Mouse (Mus musculus): ENCODE measurements around the gene Ambra1.

Gene Ambra1

GRCm38 (mm10) chr2:91723382-91723781, 6.6 kb upstream of the Ambra1 start:
- ChIA-PET POLR2A (interaction anchor here in 2 of 4 experiments (0.7 to 2.9 kb wide), 5 partner anchors 12 to 78 kb away, joined by 4 to 22 read pairs (median 6); partner anchors contain the start of genes Atg13 (in 2 of the 2) and Harbi1 (in 2 of the 2)), CTCF (interaction anchor here in 1 of 4 experiments (1.2 kb wide), 1 partner anchor 21 kb away, joined by 4 read pairs; no protein-coding TSS in a partner anchor)

DNA sequence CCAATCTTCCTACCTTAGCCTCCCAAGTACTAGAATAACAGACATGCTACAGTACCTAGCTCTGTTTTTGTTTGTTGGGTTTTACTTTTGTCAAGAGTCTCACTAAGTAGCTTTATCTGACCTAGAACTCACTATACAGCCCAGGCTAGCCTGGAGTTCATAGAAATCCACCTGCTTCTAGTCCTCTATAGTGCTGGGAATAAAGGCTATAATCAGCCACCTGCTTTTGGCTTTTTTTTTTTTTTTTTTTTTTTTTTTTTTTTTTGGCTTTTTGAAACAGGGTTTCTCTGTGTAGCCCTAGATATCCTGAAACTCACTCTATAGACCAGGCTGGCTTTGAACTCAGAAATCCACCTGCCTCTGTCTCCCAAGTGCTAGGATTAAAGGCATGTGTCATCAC, 6.0 kb upstream of the Ambra1 start:
- POLR2A ChIA-PET, result interaction anchor here in 3 of 4 experiments (0.6 to 2.9 kb wide), 7 partner anchors 12 to 763 kb away, joined by 3 to 22 read pairs (median 4); partner anchors contain the start of genes Atg13 (in 2 of the 3) and Harbi1 (in 2 of the 3)
- CTCF ChIA-PET, result interaction anchor here in 1 of 4 experiments (1.2 kb wide), 1 partner anchor 20 kb away, joined by 4 read pairs; no protein-coding TSS in a partner anchor

DNA sequence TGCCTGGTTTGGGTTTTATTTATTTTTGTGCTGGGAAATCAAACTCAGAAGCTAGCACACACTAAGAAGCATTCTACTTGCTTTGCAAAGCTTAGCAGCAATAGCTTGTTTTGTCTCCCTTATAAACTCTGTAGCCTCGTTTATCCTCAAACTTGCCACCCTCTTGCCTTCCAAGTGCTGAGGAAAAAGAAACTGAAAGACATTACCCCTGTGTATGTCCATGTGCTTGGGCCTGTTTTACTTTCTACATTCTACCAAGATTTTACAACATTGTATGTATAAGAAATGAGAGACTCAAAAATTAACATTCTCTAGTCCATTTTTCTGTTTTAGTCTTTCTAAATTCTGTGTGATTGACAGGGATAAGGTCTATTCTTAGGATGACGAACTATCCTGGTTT, 5.2 kb upstream of the Ambra1 start:
- POLR2A ChIA-PET, result interaction anchor here in 3 of 4 experiments (0.6 to 2.5 kb wide), 11 partner anchors 11 to 1113 kb away, joined by 3 to 9 read pairs (median 4); partner anchors contain the start of genes Atg13 (in 1 of the 3) and Harbi1 (in 1 of the 3)
- CTCF ChIA-PET, result interaction anchor here in 1 of 4 experiments (0.7 kb wide), 1 partner anchor 1113 kb away, joined by 3 read pairs; no protein-coding TSS in a partner anchor

GRCm38 (mm10) chr2:91725476-91725875, 4.5 kb upstream of the Ambra1 start:
- POLR2A ChIA-PET, result interaction anchor here in 2 of 4 experiments (0.7 to 2.5 kb wide), 7 partner anchors 11 to 622 kb away, joined by 3 to 9 read pairs (median 4); partner anchors contain the start of genes Harbi1 (in 2 of the 2) and Atg13 (in 1 of the 2)
- CTCF ChIA-PET, result interaction anchor here in 1 of 4 experiments (0.7 kb wide), 1 partner anchor 1112 kb away, joined by 3 read pairs; no protein-coding TSS in a partner anchor

GRCm38 (mm10) chr2:91727011-91727410, 2.9 kb upstream of the Ambra1 start:
- ChIA-PET CTCF (interaction anchor here in 1 of 4 experiments (0.6 kb wide), 1 partner anchor 340 kb away, joined by 4 read pairs; no protein-coding TSS in a partner anchor), POLR2A (interaction anchor here in 1 of 4 experiments (6.8 kb wide), 1 partner anchor 15 kb away, joined by 45 read pairs; the partner anchor contains the start of genes Atg13 and Harbi1)

DNA sequence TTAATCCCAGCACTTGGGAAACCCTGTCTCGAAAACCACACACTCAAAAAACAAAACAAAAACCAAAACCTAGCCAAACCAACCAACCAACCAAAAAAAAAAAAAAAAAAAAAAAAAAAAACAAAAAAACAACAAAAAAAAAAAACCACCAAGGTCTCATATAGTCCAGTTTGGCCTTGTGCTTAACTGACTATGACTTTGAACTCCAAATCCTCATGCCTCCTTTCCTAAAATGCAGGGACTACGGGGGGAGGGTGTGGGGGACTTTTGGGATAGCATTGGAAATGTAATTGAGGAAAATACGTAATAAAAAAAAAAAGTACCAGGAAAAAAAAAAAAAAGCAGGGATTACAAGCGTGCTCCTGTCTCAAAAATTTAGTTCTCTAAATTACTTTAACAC, 363 bp upstream of the Ambra1 start:
- ChIA-PET POLR2A (interaction anchor here (0.6 to 6.8 kb wide), 47 partner anchors 10 to 645 kb away, joined by 3 to 45 read pairs (median 4); partner anchors contain the start of genes Atg13 (in 3 of the 4), Harbi1 (in 3 of the 4), Large2 (in 2 of the 4) and Pex16 (in 2 of the 4)), CTCF (interaction anchor here (0.6 to 1.2 kb wide), 5 partner anchors 14 to 234 kb away, joined by 3 to 5 read pairs (median 3); no protein-coding TSS in a partner anchor)

DNA sequence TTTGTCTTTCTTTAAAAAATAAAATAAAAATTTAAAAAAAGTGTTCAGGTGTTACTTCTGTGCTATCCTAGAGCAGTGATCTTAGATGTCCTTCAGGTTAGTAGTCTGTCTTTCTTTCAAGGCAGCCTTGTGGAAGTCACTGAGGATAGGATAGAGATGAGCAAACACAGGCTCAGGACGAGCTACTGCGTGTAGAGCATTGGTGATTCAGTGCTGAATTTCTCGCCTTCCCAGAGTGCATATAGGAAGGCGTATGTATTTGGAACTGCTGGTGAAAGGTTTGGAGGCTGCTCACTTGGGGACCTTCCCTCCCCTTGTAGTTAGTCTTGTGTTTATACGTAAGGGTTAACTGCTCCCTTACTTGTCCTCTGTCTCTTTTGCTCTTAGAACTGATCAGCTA, 5.3 kb downstream of the Ambra1 start:
- ChIA-PET CTCF (interaction anchor here in 1 of 4 experiments (0.6 to 2.9 kb wide), 2 partner anchors 9 to 197 kb away, joined by 4 to 7 read pairs; no protein-coding TSS in a partner anchor), POLR2A (interaction anchor here in 3 of 4 experiments (0.5 to 2.6 kb wide), 11 partner anchors 9 to 209 kb away, joined by 3 to 14 read pairs (median 4); no protein-coding TSS in a partner anchor)

- POLR2A ChIA-PET, result interaction anchor here in 2 of 4 experiments (0.6 to 1.2 kb wide), 3 partner anchors 10 to 59 kb away, joined by 3 to 4 read pairs (median 3); partner anchors contain the start of gene Ambra1 (in 1 of the 2)
- CTCF ChIA-PET, result no interaction called here
Measured at GRCm38 (mm10) chr2:91739586-91739985, 9.7 kb downstream of the Ambra1 start.

- ChIA-PET POLR2A (interaction anchor here (0.6 to 2.5 kb wide), 18 partner anchors 8 to 480 kb away, joined by 3 to 15 read pairs (median 5); partner anchors contain the start of genes Ambra1 (in 3 of the 4), Atg13 (in 2 of the 4), Harbi1 (in 2 of the 4) and Arfgap2 (in 1 of the 4)), CTCF (interaction anchor here in 2 of 4 experiments (0.6 to 1.9 kb wide), 3 partner anchors 10 to 217 kb away, joined by 3 to 7 read pairs (median 4); no protein-coding TSS in a partner anchor)
Measured at GRCm38 (mm10) chr2:91744686-91745085, 14.8 kb downstream of the Ambra1 start.

- ChIA-PET CTCF (interaction anchor here in 1 of 4 experiments (0.7 kb wide), 1 partner anchor 646 kb away, joined by 3 read pairs; no protein-coding TSS in a partner anchor), POLR2A (interaction anchor here in 1 of 4 experiments (0.7 to 2.1 kb wide), 7 partner anchors 13 to 81 kb away, joined by 3 to 8 read pairs (median 4); no protein-coding TSS in a partner anchor)
Measured at GRCm38 (mm10) chr2:91749811-91750261, 19.9 kb downstream of the Ambra1 start.

DNA sequence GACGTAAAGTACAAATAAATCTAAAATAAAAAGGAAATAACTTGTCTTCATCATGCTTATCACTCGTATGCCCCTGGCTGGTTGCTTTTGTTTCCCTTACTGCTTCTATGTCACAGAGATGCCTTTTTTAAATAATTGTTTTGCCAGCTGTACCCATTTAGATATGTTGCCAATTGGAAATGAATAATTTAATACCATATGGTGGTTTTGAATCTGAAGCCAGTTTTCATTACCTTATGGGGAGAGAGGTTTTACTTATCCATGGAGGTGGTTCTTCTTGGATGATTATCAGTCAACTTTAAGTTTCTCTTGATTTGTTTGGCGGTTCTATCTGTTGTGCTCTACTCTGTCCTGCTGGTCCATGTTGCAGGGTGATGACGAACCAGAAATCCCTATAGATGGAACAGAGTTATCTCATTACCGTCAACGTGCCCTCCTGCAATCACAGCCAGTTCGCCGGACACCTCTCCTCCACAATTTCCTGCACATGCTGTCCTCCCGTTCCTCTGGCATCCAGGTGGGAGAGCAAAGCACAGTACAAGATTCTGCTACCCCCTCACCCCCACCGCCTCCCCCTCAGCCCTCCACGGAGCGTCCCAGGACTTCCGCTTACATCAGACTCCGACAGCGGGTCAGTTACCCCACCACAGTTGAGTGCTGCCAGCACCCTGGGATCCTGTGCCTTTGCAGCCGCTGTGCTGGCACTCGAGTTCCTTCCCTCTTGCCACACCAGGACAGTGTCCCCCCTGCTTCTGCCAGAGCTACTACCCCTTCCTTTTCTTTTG, 42.2 kb downstream of the Ambra1 start:
- ChIA-PET CTCF (no interaction called here), POLR2A (interaction anchor here in 1 of 4 experiments (1.4 kb wide), 1 partner anchor 28 kb away, joined by 5 read pairs; no protein-coding TSS in a partner anchor)

GRCm38 (mm10) chr2:91773309-91773708, 43.4 kb downstream of the Ambra1 start:
- CTCF ChIA-PET, result interaction anchor here in 1 of 4 experiments (0.5 to 0.9 kb wide), 2 partner anchors 190 to 913 kb away, joined by 3 read pairs; no protein-coding TSS in a partner anchor

GRCm38 (mm10) chr2:91779166-91779565, 49.2 kb downstream of the Ambra1 start:
- ChIA-PET CTCF (interaction anchor here (0.5 to 1.7 kb wide), 23 partner anchors 10 to 726 kb away, joined by 3 to 22 read pairs (median 4); partner anchors contain the start of genes Arfgap2 (in 1 of the 4) and Psmc3 (in 1 of the 4)), POLR2A (interaction anchor here in 3 of 4 experiments (0.6 to 2.6 kb wide), 5 partner anchors 14 to 193 kb away, joined by 3 to 9 read pairs (median 3); no protein-coding TSS in a partner anchor)

More at GRCm38 (mm10) chr2:91773309-91773708, 43.4 kb downstream of the Ambra1 start:
- POLR2A ChIA-PET, result interaction anchor here in 2 of 4 experiments (1.2 to 1.4 kb wide), 2 partner anchors 29 to 138 kb away, joined by 3 to 5 read pairs; no protein-coding TSS in a partner anchor

DNA sequence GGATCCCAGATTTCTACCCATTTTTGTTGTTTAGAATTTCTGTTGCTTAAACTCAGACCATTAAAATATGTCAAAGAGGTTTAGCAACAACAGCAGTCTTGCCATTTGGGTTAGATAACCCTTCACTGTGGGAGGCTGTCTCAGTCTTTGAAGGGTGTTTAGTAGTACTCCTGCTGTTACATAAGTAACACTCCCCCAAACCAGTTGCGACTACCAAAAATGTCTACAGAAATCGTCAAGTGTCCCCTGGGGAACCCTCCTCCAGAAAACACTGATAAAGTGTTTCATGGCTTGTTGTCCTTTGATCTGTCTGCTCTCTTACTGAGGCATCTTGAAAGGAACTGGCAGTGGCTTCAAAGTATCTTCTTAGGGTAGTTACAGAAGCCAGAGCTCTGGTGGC, 61.7 kb downstream of the Ambra1 start:
- CTCF ChIA-PET, result interaction anchor here in 1 of 4 experiments (0.6 kb wide), 1 partner anchor 183 kb away, joined by 4 read pairs; no protein-coding TSS in a partner anchor

GRCm38 (mm10) chr2:91792346-91792745, 62.4 kb downstream of the Ambra1 start:
- ChIA-PET POLR2A (interaction anchor here in 1 of 4 experiments (0.6 kb wide), 1 partner anchor 70 kb away, joined by 10 read pairs; no protein-coding TSS in a partner anchor), CTCF (interaction anchor here in 1 of 4 experiments (0.7 kb wide), 1 partner anchor 152 kb away, joined by 9 read pairs; no protein-coding TSS in a partner anchor)

More for the DNA sequence above, 61.7 kb downstream of the Ambra1 start:
- POLR2A ChIA-PET, result no interaction called here

DNA sequence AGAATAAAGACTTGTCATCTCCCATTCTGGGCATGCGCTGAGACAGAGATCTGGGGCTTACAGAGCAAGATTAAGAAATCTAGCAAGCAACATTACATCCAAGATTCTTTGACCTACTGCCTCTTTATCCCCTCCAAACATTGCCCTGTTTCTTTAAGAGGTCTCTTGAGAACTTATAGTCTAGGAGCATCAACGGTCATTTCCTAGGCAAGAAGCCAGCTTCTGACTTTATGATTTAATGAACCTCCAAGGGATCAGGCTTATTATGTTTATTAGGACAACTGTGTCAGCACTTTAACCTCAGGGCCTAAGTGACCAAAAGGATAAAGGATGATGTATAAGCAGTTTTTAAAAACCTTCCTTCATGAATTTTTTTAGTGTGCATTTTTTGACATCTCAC, 64.5 kb downstream of the Ambra1 start:
- CTCF ChIA-PET, result no interaction called here
- POLR2A ChIA-PET, result interaction anchor here in 1 of 4 experiments (0.6 kb wide), 1 partner anchor 44 kb away, joined by 8 read pairs; no protein-coding TSS in a partner anchor

GRCm38 (mm10) chr2:91795091-91795490, 65.2 kb downstream of the Ambra1 start:
- POLR2A ChIA-PET, result interaction anchor here in 1 of 4 experiments (0.6 to 0.7 kb wide), 2 partner anchors 13 to 45 kb away, joined by 3 to 8 read pairs; no protein-coding TSS in a partner anchor
- CTCF ChIA-PET, result no interaction called here
